Mouse (Mus musculus) heart, adult 2 months (tissue): ENCODE measurements at regions not wholly inside any gene's neighbourhood (a gene's known extent, or its start where the extent isn't known, plus 50 kb on each side); places are given as distances from the start of the nearest gene placed in this dataset.

Experiments used
- CTCF ChIP-seq: fragments of 200-600 bp; IDR thresholded peaks from 2 replicates; pipeline ENCODE4 v1.8.1; 2022; ENCODE audit warnings: antibody characterized with exemption, mild to moderate bottlenecking, moderate library complexity
- POLR2A ChIP-seq: fragments of 200-500 bp; IDR thresholded peaks from 2 replicates; pipeline ENCODE4 v1.6.1; 2011; ENCODE audit warnings: mild to moderate bottlenecking, low read depth, low read length, control low read depth; ENCODE audit not compliant: insufficient read depth

GRCm38 (mm10) chr7:70788902-70789796 is 422.6 kb upstream of the Nr2f2 start:
- TF ChIP-seq CTCF (no peak), POLR2A (no peak)
